Mouse (Mus musculus) lung, embryonic 14.5 days (tissue): ENCODE measurements around the gene Sipa1l1. TPM values are rescaled to one million over a fixed set of nuclear protein-coding genes. Genes with fewer than 3 reads are reported as not detected.

Experiments used
- ATAC-seq: fragments of 200-750 bp; cut with Nextera tagmentation; 2 replicates; pipeline ENCODE4 v1.8.0; 2017; ENCODE audit warnings: mild to moderate bottlenecking, moderate TSS enrichment, moderate library complexity; ENCODE audit not compliant: insufficient read depth
- DNase-seq: peaks from one replicate; pipeline ENCODE4 v3.0.0-alpha.2; 2015
- H3K27ac ChIP-seq: fragments of 300-500 bp; sonication (generic); 2 replicates; pipeline ENCODE4 v1.5.1; 2014; ENCODE audit warnings: low read depth, mild to moderate bottlenecking, moderate library complexity
- H3K27me3 ChIP-seq: fragments of 300-500 bp; sonication (generic); 2 replicates; pipeline ENCODE4 v1.6.1; 2014; ENCODE audit warnings: low read length, control low read depth; ENCODE audit not compliant: insufficient read depth
- H3K36me3 ChIP-seq: fragments of 300-500 bp; sonication (generic); 2 replicates; pipeline ENCODE4 v1.6.1; 2014; ENCODE audit warnings: control low read depth; ENCODE audit not compliant: insufficient read depth
- H3K4me1 ChIP-seq: fragments of 300-500 bp; sonication (generic); 2 replicates; pipeline ENCODE4 v1.6.1; 2014; ENCODE audit warnings: antibody characterized with exemption, control low read depth; ENCODE audit not compliant: insufficient read depth
- H3K4me2 ChIP-seq: fragments of 300-500 bp; sonication (generic); 2 replicates; pipeline ENCODE4 v1.6.1; 2014; ENCODE audit warnings: mild to moderate bottlenecking
- H3K4me3 ChIP-seq: fragments of 300-500 bp; sonication (generic); 2 replicates; pipeline ENCODE4 v1.5.1; 2014; ENCODE audit warnings: low read depth, low read length
- H3K9ac ChIP-seq: fragments of 300-500 bp; sonication (generic); 2 replicates; pipeline ENCODE4 v1.6.1; 2014
- H3K9me3 ChIP-seq: fragments of 300-500 bp; sonication (generic); 2 replicates; pipeline ENCODE4 v1.6.1; 2016; ENCODE audit warnings: low read depth, low read length, control low read depth
- CTCF ChIP-seq: IDR thresholded peaks from 2 replicates; pipeline ENCODE4 v1.5.1; 2016; ENCODE audit warnings: antibody characterized with exemption, low read depth
- WGBS: fragments of 180-500 bp; shearing (Covaris S2); extraction: QIAGEN DNeasy Blood & Tissue Kit; methylation state at CpG from one replicate; pipeline ENCODE4 v1.1.7; 2014; 5-methylcytosine and 5-hydroxymethylcytosine counted together
- polyA plus RNA-seq: library from polyadenylated mRNA; unstranded; fragments of >200 nt; fragmentation: Nextera tagmentation; extraction: Ambion mirVana; gene quantifications from 2 replicates; pipeline ENCODE4 v1.2.1, GENCODE M21; 2014

Gene Sipa1l1
- polyA plus RNA-seq, 1 experiment from 2014 or later = 30.5 TPM

- no peak overlapping the region for H3K27ac ChIP-seq
- no peak overlapping the region for H3K4me2 ChIP-seq
- ATAC-seq (no peak), DNase-seq (no peak)
- no peak for TF ChIP-seq CTCF
- H3K9ac ChIP-seq = no peak overlapping the region
- no peaks in the 10 kb centered on the region for H3K4me1 ChIP-seq
- WGBS = 76% methylated on average over 4 of the region's 4 CpGs
- no peaks in the 10 kb centered on the region for H3K27me3 ChIP-seq
- H3K9me3 ChIP-seq = no peaks in the 10 kb centered on the region
- H3K36me3 ChIP-seq = no peaks in the 10 kb centered on the region
- H3K4me3 ChIP-seq = no peak overlapping the region
Measured at GRCm38 (mm10) chr12:82498701-82499100, 329.6 kb downstream of the Sipa1l1 start.

GRCm38 (mm10) chr12:82499731-82500130 lies 330.6 kb downstream of the Sipa1l1 start:
- Histone ChIP-seq H3K4me3 (no peak overlapping the region), H3K4me2 (no peak overlapping the region), H3K36me3 (no peaks in the 10 kb centered on the region), H3K9ac (no peak overlapping the region), H3K4me1 (no peaks in the 10 kb centered on the region), H3K9me3 (no peaks in the 10 kb centered on the region), H3K27ac (no peak overlapping the region), H3K27me3 (no peaks in the 10 kb centered on the region)
- TF ChIP-seq CTCF = no peak
- DNase-seq (no peak), ATAC-seq (no peak)
- 84% methylated on average over 5 of the region's 5 CpGs for WGBS
